Mouse (Mus musculus) stomach, embryonic 14.5 days (tissue): ENCODE measurements at regions not wholly inside any gene's neighbourhood (a gene's known extent, or its start where the extent isn't known, plus 50 kb on each side); places are given as distances from the start of the nearest gene placed in this dataset.

ENCODE experiments used
- ATAC-seq: fragments of 200-750 bp; cut with Nextera tagmentation; 2 replicates; pipeline ENCODE4 v1.8.0; 2017; ENCODE audit warnings: low read depth, moderate TSS enrichment; ENCODE audit not compliant: insufficient number of reproducible peaks, insufficient read depth, low FRiP score
- H3K27ac ChIP-seq: fragments of 300-500 bp; sonication (generic); 2 replicates; pipeline ENCODE4 v1.5.1; 2014; ENCODE audit warnings: mild to moderate bottlenecking, low read length, moderate library complexity, mixed read lengths
- H3K27me3 ChIP-seq: fragments of 300-500 bp; sonication (generic); 2 replicates; pipeline ENCODE4 v1.6.1; 2014; ENCODE audit warnings: low read length, control low read depth, mixed read lengths; ENCODE audit not compliant: control insufficient read depth, insufficient read depth
- H3K36me3 ChIP-seq: fragments of 300-500 bp; sonication (generic); 2 replicates; pipeline ENCODE4 v1.6.1; 2014; ENCODE audit warnings: mild to moderate bottlenecking, control low read depth, low read length, moderate library complexity, mixed read lengths; ENCODE audit not compliant: control insufficient read depth, insufficient read depth
- H3K4me1 ChIP-seq: fragments of 300-500 bp; sonication (generic); 2 replicates; pipeline ENCODE4 v1.6.1; 2014; ENCODE audit warnings: low read length, control low read depth, mixed read lengths; ENCODE audit not compliant: control insufficient read depth, insufficient read depth
- H3K4me2 ChIP-seq: fragments of 300-500 bp; sonication (generic); replicated peaks from 2 replicates; pipeline ENCODE4 v1.6.1; 2014; ENCODE audit warnings: low read depth, low read length, control low read depth
- H3K4me3 ChIP-seq: fragments of 300-500 bp; sonication (generic); 2 replicates; pipeline ENCODE4 v1.5.1; 2014; ENCODE audit warnings: low read depth, low read length, control low read depth
- H3K9ac ChIP-seq: fragments of 300-500 bp; sonication (generic); replicated peaks from 2 replicates; pipeline ENCODE4 v1.6.1; 2014; ENCODE audit warnings: low read depth, mild to moderate bottlenecking, control low read depth, low read length, moderate library complexity, mixed read lengths
- H3K9me3 ChIP-seq: fragments of 300-500 bp; sonication (generic); 2 replicates; pipeline ENCODE4 v1.6.1; 2016; ENCODE audit warnings: low read depth, low read length, control low read depth; ENCODE audit not compliant: control insufficient read depth
- WGBS: fragments of 180-500 bp; shearing (Covaris S2); extraction: QIAGEN DNeasy Blood & Tissue Kit; methylation state at CpG from one replicate; pipeline ENCODE4 v1.1.7; 2014; 5-methylcytosine and 5-hydroxymethylcytosine counted together

DNA sequence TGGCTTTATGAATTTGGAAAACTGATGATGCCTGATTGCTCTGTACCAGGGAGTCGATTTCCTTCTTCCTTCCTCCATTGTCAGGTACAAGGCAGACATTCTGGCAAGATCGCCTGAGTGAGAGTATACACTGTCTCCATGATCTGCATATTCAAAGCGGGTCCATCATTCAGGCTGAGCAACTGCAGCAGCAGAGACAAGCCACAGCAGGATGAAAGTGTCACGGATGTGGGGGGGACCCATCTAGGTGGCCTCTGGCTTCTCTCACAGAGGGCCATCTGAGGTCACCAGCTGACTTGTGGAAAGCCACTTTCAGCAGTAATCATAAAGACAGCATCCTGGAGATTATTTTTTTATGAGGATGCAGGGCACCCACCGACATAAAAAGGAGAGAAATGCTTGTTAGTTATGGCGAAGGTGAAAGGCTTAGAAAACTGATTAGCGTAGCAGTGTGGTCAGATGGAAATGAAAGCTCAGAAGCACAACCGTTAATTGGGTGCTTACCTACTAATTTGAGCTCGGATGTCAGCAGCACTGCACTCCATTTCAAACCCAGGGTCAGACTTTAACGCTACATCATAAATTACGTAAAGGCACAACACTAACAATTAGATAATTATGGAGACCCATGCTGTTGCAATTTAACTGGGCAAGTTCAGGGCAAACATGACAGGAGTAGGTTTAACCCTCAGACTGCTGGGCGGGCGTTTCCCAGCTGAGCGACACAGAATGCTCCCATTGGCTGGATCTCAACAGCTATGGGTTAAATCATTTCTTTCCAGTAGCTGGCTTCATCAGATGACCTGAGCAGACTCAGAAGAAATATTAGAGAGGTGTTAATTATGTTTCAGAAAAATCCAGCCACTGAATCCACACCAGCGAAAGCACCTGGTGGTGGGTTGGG lies 189.3 kb downstream of the Arrdc4 start:
- no peak for ATAC-seq
- no peak overlapping the region for H3K4me3 ChIP-seq
- no peaks in the 10 kb centered on the region for H3K4me1 ChIP-seq
- no peaks in the 10 kb centered on the region for H3K36me3 ChIP-seq
- H3K4me2 ChIP-seq = no peak overlapping the region
- no peak overlapping the region for H3K9ac ChIP-seq
- no peak overlapping the region for H3K27ac ChIP-seq
- no peaks in the 10 kb centered on the region for H3K27me3 ChIP-seq
- WGBS = 69% methylated on average over 15 of the region's 15 CpGs
- no peaks in the 10 kb centered on the region for H3K9me3 ChIP-seq

- Histone ChIP-seq H3K9ac (no peak overlapping the region), H3K4me1 (no peaks in the 10 kb centered on the region), H3K27me3 (no peaks in the 10 kb centered on the region), H3K9me3 (no peaks in the 10 kb centered on the region; the same call in 1 of the 2 replicates), H3K4me3 (no peak overlapping the region), H3K36me3 (no peaks in the 10 kb centered on the region), H3K27ac (no peak overlapping the region), H3K4me2 (no peak overlapping the region)
- no peak for ATAC-seq
- WGBS = 61% methylated on average over 3 of the region's 3 CpGs
Measured at GRCm38 (mm10) chr7:68550330-68550729, 198.7 kb downstream of the Arrdc4 start.

- no peak for ATAC-seq
- Histone ChIP-seq H3K27me3 (no peaks in the 10 kb centered on the region), H3K4me3 (no peak overlapping the region), H3K36me3 (no peaks in the 10 kb centered on the region), H3K4me2 (no peak overlapping the region), H3K9ac (no peak overlapping the region), H3K9me3 (no peaks in the 10 kb centered on the region; the same call in 1 of the 2 replicates), H3K4me1 (no peaks in the 10 kb centered on the region), H3K27ac (no peak overlapping the region)
Measured at GRCm38 (mm10) chr7:68548176-68548575, 200.9 kb downstream of the Arrdc4 start.

GRCm38 (mm10) chr7:68544136-68544535 lies 204.9 kb downstream of the Arrdc4 start:
- WGBS = 61% methylated on average over 11 of the region's 11 CpGs
- no peak for ATAC-seq
- H3K27me3 ChIP-seq = no peaks in the 10 kb centered on the region

DNA sequence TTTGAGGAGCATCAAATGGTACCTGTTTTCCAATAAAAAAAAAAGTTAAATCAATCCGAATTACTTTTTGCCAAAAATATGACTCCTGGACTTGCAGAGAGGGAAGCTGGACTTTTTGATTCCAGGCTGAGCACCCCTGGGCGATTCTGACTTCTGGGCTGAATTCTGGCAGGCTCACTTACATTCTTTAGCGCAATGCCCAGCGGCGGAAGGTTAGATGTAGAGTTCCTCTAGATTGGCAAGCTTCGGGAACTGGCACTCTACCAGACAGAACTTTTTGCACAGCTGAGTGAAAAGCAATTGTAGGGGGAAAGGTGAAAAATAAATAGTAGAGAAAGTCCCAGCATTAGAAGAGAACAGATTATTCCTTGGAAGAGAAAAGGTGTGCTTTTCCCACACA lies 235.5 kb downstream of the Fam169b start:
- Histone ChIP-seq H3K9ac (no peak overlapping the region), H3K4me1 (no peaks in the 10 kb centered on the region), H3K27ac (no peak overlapping the region), H3K36me3 (no peaks in the 10 kb centered on the region), H3K27me3 (no peaks in the 10 kb centered on the region), H3K4me3 (no peak overlapping the region), H3K4me2 (no peak overlapping the region), H3K9me3 (no peaks in the 10 kb centered on the region)
- ATAC-seq = no peak
- 90% methylated on average over 6 of the region's 6 CpGs for WGBS

More at GRCm38 (mm10) chr7:68544136-68544535, 204.9 kb downstream of the Arrdc4 start:
- Histone ChIP-seq H3K4me1 (no peaks in the 10 kb centered on the region), H3K4me2 (no peak overlapping the region), H3K9ac (no peak overlapping the region), H3K9me3 (no peaks in the 10 kb centered on the region; the same call in 1 of the 2 replicates), H3K4me3 (no peak overlapping the region), H3K27ac (no peak overlapping the region), H3K36me3 (no peaks in the 10 kb centered on the region)

- ATAC-seq = no peak
- Histone ChIP-seq H3K27ac (no peak overlapping the region), H3K4me2 (no peak overlapping the region), H3K9ac (no peak overlapping the region), H3K4me1 (no peaks in the 10 kb centered on the region), H3K36me3 (no peaks in the 10 kb centered on the region), H3K27me3 (no peaks in the 10 kb centered on the region), H3K4me3 (no peak overlapping the region), H3K9me3 (no peaks in the 10 kb centered on the region)
- WGBS = 58% methylated on average over 6 of the region's 6 CpGs
Measured at GRCm38 (mm10) chr7:68491143-68491810, 217.6 kb downstream of the Fam169b start.

DNA sequence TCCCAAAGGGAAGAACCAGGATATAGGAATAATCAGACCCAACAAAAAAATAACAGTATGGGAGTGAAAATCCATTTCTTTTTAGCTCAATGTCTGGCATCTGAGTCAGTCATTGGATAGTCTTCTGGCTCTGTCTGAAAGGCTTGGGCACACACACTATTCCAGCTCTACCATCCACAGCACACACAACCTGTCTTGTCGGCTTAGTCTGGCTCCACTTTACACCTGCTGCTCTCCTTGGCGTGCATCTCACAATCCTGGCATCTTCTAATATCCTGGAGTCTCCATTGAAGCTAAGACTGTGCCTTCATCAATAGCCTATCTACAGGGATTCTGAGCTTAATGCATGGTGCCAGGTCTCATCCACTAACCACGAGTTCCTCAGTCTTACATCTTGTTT lies 213.0 kb downstream of the Fam169b start:
- WGBS = 77% methylated on average over 3 of the region's 3 CpGs
- no peak for ATAC-seq

DNA sequence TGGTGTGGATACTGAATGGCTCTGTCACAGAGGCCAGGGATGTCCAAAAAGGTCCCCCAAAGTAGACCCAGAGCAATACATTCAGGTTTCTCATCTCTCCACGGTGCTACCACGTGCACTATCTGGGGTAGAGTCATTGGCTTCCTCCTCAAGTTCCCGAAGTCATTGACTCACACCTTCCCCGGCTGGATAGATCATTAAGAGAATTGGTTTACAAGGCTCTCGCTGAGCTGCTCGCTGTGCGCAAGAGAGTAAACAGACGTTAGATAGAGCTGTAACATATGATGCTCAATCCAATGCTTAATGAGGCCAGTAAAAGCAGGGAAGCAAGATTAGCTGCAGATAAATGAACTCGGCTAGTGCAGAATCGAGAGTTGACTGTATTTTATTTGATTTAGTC lies 208.9 kb downstream of the Fam169b start:
- 44% methylated on average over 10 of the region's 10 CpGs for WGBS
- H3K9ac ChIP-seq = no peak overlapping the region
- no peak overlapping the region for H3K27ac ChIP-seq
- H3K4me3 ChIP-seq = no peak overlapping the region
- peaks cover 3% of the 10 kb centered on the region; the same call in 1 of the 2 replicates for H3K27me3 ChIP-seq
- ATAC-seq = no peak
- H3K4me1 ChIP-seq = no peaks in the 10 kb centered on the region
- no peak overlapping the region for H3K4me2 ChIP-seq
- H3K36me3 ChIP-seq = no peaks in the 10 kb centered on the region
- H3K9me3 ChIP-seq = no peaks in the 10 kb centered on the region

More for the DNA sequence above, 213.0 kb downstream of the Fam169b start:
- Histone ChIP-seq H3K27ac (no peak overlapping the region), H3K9ac (no peak overlapping the region), H3K4me3 (no peak overlapping the region), H3K4me1 (no peaks in the 10 kb centered on the region), H3K9me3 (no peaks in the 10 kb centered on the region), H3K4me2 (no peak overlapping the region), H3K36me3 (no peaks in the 10 kb centered on the region), H3K27me3 (no peaks in the 10 kb centered on the region)
